Mouse (Mus musculus) activated CD4-positive, CD25-positive, alpha-beta regulatory T cell (primary cell): ENCODE measurements around the gene Dzip1. TPM values are rescaled to one million over a fixed set of nuclear protein-coding genes. Genes with fewer than 3 reads are reported as not detected.

Source experiments
- polyA plus RNA-seq, 2 experiments: library from polyadenylated mRNA; unstranded; fragments of 100-300 nt; shearing (Covaris generic); gene quantifications; one replicate each; pipeline ENCODE4 v1.2.1; 2017

Dzip1 gene
- polyA plus RNA-seq = 10 to 100 TPM in 1 of 2 experiments, 1 to 10 TPM in 1; 9.5 to 23.9 TPM

GRCm38 (mm10) chr14:118924673-118925615, at the start of gene Dzip1:
Gene Dzip1, minus strand, starts transcription at chr14:118925460.

GRCm38 (mm10) chr14:118937533-118938492, 12.6 kb upstream of the Dzip1 start, which contains the start of gene Dnajc3:
Gene Dnajc3, plus strand, starts transcription at chr14:118937976.

Other genes starting within 250 kb of the Dzip1 start
- 10 to 100 TPM; 21.4 to 30.6 TPM for gene Abcc4, start 219.2 kb downstream of the Dzip1 start, polyA plus RNA-seq
- 1 to 10 TPM; 1.5 to 1.9 TPM for gene Cldn10, start 137.6 kb downstream of the Dzip1 start, polyA plus RNA-seq
- 10 to 100 TPM; 62.6 to 81.9 TPM for gene Dnajc3, start 12.5 kb upstream of the Dzip1 start, polyA plus RNA-seq
- 1 to 10 TPM in 1 of 2 experiments, under 1 TPM in 1; 0.43 to 1.0 TPM for gene Uggt2, start 174.0 kb upstream of the Dzip1 start, polyA plus RNA-seq
- gene Hs6st3, start 212.9 kb upstream of the Dzip1 start, polyA plus RNA-seq = under 1 TPM in 1 of 2 experiments, not detected in 1; 0.14 TPM